In the genomic region with DNA sequence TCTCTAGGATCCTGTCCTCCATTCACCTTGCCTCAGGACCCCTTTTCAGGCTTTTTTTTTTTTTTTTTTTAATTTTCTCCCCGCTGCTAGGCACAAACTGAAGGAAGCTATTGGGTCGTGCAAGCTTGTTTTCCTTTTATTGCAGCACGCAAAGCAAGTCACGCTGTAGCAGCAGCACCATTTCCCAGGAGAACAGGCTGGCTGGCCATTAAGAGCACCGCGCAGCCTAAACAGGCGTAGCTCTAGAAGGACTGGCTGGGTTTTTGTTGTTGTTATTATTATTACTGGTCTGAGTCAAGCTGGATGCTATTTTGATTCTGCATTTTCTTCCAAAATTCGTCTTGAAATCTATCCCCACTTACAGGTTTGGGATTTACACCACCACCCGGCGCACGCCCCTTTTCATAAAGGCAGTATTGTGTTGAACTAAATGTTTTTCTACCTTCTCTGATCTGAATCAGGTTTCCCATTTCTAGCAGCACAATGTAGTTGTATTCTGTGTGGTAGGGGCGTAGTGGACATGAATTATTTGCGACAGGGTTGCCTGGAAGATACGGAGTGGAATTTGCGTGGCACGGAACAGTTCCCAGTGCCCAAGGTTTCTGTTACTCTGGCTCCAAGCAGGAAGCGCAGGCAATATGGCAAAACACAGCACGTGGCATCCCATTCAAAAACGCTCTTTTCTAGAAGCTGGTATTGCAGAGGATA, we compare ENCODE assay signal across 8 mouse cellular contexts.
DNase-seq lines count a peak whose midpoint lies in the region; ATAC-seq lines count a peak whose summit lies in the region.

No protein-coding gene starts in this region.

- no peaks in the 10 kb centered on the region for H3K36me3 ChIP-seq in hindbrain, embryonic 12.5 days

- DNase-seq in MEL-GATA-1-ER (ENCODE audit: extremely low read depth, low read depth) = peak; percentile 33
- peak; percentile 96 for DNase-seq in cerebellum, adult 9-10 months
- peak; percentile 83 to 97 for DNase-seq in frontal cortex, adult 2 months (ENCODE audit: extremely low spot score in 1 of 2, low spot score in 1 of 2)
- DNase-seq in layer of hippocampus, postnatal 25 days (ENCODE audit: extremely low spot score in 1 of 2, low spot score in 1 of 2) = peak; percentile 87 to 97
- DNase-seq in lung, postnatal 25 days (ENCODE audit: low spot score) = peak; percentile 92
- peak; percentile 93 for DNase-seq in retina, embryonic 14.5 days (ENCODE audit: low spot score)
- DNase-seq in thymus, postnatal 4 days = peak; percentile 83

- H3K9me3 ChIP-seq in hindbrain, embryonic 12.5 days (replicated peaks) = no peaks in the 10 kb centered on the region

- peak overlapping the region; percentile 95 for H3K27ac ChIP-seq in hindbrain, embryonic 12.5 days

- H3K4me3 ChIP-seq in hindbrain, embryonic 12.5 days = peak overlapping the region; percentile 50

- peak; percentile 56 for ATAC-seq in hindbrain, embryonic 12.5 days (ENCODE audit: low FRiP score)

- H3K4me2 ChIP-seq in hindbrain, embryonic 12.5 days (replicated peaks) = peak overlapping the region; percentile 79

- H3K9ac ChIP-seq in hindbrain, embryonic 12.5 days = peak overlapping the region; percentile 63

- no peaks in the 10 kb centered on the region for H3K27me3 ChIP-seq in hindbrain, embryonic 12.5 days

- peaks cover 56% of the 10 kb centered on the region for H3K4me1 ChIP-seq in hindbrain, embryonic 12.5 days

- 1% methylated on average over 19 of the region's 19 CpGs for WGBS in hindbrain, embryonic 12.5 days

Comparison
In these comparisons a context has a peak if more than half of its experiments do, and no peak if none do; other contexts are left out.
1. Peak in every context shown above with its lines: DNase-seq, ATAC-seq, H3K4me3 ChIP-seq and H3K27ac ChIP-seq.
2. DNase-seq: peak in every context shown above with its lines; median percentile 96 in cerebellum, adult 9-10 months; 93 in retina, embryonic 14.5 days; 92 in layer of hippocampus, postnatal 25 days; 92 in lung, postnatal 25 days; 90 in frontal cortex, adult 2 months; 83 in thymus, postnatal 4 days; 33 in MEL-GATA-1-ER.